Mouse (Mus musculus) urinary bladder, postnatal 14 days (tissue): ENCODE measurements around the gene Zfp882.
"Not testable (repeated sequence)": the region's sequence is repeated elsewhere in the genome, so short reads cannot be mapped to it uniquely, and the experiment has no call there.

Experiments
- DNase-seq: peaks from one replicate; pipeline ENCODE4 v3.0.0; 2021; ENCODE audit warnings: low spot score

The Zfp882 gene

DNA sequence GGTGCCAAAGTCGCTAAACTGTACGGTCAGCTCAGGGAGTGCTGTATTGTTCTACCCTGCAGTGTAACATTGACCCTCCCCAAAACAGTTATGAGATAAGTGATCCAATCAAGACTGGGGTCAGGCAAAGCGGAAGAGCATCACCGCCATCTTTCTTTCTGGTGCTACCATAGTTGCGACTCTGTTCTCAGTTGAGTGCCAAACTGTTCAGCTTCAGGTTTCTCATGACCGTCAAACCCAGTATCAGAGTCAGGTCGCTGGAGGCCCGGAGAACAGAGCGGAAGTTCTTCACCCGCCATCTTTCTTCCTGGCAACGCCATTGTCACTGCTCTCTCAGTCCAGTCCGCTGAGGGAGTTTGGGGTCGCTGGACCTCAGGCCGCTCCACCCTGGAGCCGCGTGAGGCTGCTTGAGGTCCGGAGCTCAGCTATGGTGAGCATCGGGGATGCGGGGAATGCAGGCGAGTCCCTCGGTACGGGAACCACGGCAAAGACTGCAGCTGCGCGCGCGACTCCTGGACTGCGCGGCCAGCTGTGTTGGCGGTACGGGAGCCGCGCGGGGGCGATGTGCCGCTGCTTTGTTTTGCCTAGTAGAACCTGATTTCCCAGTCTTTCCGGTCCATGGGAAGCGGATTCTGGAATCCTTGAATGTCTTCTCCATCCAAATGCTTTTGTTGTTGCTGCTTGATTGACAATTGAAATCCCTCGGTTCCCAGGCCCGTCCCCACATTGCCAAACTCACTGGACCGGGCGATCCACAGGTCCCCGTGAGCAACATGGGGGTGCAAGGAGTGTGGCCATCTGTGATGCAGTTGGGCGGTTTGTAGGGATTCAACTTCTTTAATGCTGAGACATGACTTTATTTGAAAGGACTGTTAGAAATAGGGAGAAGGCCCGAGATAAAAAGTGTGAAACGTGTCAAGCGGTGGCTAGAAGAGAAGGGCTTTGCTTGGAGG lies at the start of gene Zfp882, which contains the start of gene Zfp617:
Gene Zfp882, plus strand, starts transcription at position 300 of the 953 bp plus-strand sequence.
Gene Zfp617, plus strand, starts transcription at position 327 of the 953 bp plus-strand sequence.
- peak; percentile 88 for DNase-seq

DNA sequence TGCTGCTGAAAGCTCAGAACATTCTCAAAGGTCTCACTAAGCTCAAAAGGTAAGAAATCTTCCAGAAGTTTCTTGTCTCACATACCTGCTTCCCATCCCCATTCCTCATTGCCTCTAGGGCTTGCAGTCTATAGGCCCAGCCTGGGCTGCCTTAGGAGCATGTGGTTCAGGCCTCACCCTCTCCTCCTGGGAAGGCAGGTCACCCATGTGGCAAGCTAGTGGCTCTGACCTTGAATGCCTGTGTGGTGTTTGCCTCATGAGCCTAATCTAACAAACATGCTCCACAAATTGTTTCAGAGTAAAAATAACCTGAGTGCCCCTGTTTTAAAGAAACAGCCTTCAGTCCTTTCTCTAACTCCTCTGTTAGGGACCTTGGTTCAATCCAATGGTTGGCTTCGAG lies 46.9 kb upstream of the Zfp882 start:
- DNase-seq: not testable (repeated sequence)

DNA sequence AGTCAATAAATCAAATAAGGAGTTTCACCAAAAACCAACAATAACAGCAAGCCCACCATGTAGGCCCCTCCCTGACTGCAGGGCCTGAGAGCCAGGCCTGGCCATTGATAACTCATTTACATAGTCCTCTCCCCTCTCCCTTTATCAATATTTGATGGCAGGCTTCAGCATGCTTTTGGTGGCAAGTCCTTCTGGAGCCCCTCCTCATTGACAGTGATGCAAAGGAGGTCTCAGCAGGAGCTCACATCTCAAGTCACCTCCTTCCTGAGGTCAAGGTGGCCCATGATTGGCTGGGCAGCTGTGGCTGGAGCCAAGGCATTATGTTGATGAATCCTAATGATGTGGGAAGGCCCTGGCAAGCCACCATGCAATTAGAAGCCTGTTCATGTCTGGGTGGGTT lies 46.4 kb upstream of the Zfp882 start:
- not testable (repeated sequence) for DNase-seq

DNA sequence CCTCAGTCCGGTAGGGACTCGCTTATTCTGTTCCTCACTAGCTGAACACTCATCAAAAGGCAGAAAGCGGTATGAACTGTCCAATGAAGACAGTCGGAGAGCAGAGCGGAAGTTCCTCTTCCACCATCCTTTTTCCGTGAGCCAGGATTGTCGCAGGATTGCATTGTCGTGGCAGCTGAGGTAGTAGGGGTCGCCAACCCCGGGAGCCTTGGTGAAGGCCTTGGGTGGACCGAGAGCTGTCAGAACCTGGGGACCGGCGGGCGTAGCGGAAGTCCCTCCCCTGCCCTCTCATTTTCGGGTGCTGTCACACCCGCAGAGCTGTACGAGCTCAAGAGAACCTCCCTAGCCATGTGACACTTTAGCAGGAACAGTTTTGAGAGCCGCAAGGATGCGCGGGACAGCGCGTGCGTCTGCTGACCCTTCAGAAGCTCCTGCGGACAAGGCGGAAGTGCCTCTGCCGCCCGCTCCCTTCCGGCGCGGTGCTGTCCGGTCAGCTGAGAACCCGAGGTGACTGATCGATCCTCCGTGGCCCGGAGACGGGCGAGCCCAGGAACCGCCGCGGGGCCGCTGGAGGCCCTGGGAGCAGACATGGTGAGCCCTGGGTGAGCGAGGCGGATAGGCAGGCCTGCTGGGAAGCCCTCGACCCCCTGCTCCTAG lies 26.7 kb upstream of the Zfp882 start, which contains the start of gene Zfp709:
Gene Zfp709, plus strand, starts transcription at position 402 of the 657 bp plus-strand sequence.
- peak; percentile 64 for DNase-seq

DNA sequence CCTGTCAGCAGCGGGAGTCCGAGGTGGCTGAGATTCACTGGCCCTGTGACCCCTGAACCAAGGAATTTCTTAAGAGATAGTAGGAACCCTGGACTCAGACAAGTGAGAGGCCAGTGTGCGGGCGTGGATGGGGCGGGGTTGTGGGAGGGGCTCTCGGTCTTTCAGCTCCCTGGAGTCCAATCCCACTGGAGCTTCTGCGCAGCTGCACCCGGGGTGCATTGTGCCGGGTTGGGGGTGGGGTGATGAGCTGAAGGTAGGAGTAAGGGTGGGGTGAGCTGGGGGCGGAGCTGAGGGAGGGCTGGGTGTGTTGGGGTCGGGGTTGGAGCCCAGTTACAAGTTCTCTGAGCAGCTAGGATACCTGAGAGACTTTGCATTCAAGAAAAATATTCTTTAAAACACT lies 7.7 kb upstream of the Zfp882 start:
- DNase-seq: not testable (repeated sequence)

DNA sequence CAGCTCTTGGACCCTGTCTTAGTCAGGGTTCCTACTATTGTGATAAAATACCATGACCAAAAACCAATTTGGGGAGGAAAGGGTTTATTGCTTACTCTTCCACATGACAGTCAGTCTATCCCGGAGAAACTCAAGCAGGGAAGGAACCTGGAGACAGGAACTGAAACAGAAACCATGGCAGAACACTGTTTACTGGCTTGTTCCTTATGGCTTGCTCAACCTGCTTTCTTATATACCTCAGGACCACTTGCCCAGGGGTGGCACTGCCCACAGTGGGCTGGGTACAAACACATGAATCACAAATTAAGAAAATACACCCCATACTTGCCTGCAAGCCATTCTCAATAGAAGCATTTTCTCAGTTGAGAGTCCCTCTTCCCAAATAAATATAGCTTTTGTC lies 5.3 kb upstream of the Zfp882 start:
- not testable (repeated sequence) for DNase-seq

DNA sequence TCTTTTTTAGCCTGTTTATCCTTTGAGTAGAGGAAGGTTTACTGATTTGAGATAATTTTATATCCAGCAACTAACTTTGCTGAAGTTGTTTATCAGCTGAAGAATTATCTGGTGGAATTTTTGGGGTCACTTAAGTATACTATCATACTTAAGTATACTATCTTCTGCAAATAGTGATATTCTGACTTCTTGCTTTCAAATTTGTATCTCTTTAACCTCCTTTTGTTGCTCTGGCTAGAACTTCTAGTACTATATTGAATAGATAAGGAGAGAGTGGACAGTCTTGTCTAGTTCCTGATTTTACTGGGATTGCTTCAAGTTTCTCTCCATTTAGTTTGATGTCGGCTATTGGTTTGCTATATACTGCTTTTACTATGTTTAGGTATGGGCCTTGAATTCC lies 1.6 kb upstream of the Zfp882 start:
- DNase-seq: no peak

DNA sequence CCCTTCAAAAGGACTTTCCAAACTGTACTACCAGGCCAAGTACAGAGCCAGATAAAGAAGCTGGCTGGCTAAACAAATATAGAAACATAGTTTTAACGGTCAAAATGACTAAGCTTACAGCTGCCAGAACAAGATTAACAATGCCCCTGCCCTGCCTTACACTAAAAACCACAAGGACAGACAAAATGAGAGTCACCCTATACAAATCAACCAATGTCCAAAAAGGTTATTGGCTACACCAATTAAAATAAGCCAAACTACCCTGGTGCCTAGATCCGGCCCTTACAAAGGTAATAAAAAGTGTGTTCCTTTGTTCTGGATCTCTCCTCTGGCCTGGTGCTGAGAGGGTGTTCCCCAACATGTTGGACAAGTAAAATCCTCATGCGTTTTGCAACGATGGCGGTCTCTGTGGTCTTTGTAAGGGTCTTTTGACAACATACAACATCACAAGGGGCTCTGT lies 580 bp upstream of the Zfp882 start:
- no peak for DNase-seq

DNA sequence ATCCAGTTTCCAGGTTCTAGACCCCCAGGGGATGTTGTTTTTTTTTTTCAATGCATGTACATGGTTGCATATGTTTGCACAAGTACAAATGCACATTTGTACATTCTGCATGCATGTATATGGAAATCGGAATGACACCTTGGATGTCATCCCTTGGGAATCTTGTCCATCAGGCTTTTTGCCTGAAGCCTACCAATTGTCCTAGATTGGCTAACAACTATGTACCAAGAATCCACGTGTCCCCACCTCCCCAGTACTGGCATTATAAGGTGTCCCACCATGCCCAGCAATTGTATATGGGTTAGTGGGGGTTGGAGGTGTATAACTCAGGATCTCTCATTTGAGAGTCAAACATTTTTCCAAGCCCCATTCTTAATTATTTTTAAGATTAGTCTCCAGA lies 3.9 kb downstream of the Zfp882 start:
- DNase-seq: no peak

DNA sequence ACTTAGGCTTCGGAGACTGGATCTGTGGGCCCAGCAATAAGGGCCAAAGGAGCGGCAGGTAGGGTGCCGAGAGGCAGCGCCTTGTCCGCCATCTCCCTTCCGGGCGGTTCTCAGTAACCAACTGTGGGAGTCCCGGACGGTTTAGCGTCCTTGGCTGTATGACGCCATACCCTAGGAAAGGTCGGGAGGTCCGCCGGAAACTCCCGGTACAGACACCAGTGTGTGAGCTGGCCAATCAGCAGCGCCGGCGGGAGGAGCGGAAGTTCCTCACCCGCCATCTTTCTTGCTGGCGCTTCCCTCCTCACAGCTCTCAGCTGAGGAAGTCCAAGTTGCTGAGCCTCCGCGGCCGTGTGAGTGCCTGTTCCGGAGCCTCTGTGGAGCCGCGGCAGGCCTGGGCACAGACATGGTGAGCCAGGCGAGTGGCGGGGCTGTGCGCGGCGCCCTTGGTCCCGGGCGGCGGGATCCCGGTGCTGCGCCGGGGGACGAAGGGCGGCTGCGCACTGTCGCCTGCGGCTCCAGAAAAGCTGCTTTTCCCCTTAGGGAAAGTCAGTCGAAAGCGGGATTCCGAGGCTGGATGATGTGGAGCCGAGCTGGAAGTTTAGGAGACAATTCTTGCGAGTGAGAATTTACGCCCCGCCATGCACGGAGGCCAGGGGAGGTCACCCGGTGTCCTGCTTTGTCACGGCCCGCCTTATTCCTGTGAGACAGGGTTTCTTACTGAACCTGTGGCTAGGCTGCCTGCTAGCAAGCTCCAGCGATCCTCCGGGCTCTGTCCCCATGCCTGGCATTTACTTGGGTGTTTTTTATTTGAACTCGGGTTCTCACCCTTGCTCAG lies 14.4 kb downstream of the Zfp882 start:
- peak; percentile 95 for DNase-seq

DNA sequence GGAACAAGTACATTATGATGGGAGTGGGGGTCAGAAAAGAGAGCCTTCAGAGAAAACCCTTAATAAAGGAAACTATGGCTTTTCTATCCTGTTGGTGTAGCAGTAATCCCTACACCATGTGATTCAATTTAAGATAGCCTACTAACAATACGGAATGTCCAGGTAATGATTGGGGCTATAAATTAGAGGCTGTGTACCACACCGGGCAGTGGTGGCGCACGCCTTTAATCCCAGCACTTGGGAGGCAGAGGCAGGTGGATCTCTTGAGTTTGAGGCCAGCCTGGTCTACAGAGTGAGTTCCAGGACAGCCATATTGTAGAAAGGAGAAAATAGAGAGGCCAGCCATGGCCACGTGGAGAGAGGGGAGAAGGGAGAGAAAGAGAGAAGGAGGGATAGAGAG lies 17.4 kb downstream of the Zfp882 start:
- no peak for DNase-seq

DNA sequence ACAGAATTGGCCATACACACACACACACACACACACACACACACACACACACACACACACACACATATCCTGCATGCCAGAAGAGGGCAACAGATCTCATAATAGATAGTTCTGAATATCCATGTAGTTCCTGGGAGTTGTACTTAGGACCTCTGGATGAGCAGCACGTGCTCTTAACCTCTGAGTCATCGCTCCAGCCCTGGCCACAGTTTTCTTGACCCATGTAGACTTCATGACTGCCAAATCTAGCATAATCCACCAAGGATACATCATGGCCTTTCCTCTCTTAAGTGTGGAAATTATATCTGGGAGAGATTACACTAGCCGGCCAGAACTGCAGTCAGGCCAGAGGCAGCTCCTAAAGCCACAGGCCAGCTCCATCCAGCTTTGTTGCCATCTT lies 18.1 kb downstream of the Zfp882 start:
- DNase-seq: no peak

DNA sequence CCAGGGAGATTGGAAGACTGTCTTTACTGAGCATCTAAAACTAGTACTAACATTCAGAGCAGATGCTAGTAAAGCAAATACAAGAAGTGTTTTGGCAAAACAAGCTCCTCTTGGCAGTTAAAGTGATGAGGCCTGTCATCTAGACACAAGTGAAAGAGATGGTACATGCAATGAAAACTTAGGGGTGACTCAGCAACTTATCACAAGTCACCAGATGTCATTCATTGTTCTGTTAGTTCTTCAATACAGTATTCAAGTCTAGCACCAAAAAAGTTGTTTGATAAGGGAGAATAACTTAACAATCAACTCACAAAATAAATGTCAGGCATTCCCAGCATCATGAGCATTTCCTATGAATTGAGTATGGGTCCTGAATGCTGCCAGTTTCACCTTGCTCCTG lies 19.4 kb downstream of the Zfp882 start:
- DNase-seq: no peak

DNA sequence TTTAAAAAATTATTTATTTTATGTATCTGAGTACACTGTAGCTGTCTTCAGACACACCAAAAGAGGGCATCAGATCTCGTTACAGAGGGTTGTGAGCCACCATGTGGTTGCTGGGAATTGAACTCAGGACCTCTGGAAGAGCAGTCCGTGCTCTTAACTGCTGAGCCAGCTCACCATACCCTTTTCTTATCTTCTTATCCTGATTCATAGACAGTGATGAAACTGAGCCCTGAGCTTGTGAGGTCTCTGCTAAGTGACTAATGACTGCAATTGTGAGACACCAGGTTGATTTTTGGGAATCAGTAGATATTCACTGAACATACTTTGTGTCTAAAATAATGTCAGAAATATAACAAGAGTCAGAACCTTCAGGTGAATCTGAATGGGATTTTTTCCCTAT lies 29.6 kb downstream of the Zfp882 start:
- not testable (repeated sequence) for DNase-seq

DNA sequence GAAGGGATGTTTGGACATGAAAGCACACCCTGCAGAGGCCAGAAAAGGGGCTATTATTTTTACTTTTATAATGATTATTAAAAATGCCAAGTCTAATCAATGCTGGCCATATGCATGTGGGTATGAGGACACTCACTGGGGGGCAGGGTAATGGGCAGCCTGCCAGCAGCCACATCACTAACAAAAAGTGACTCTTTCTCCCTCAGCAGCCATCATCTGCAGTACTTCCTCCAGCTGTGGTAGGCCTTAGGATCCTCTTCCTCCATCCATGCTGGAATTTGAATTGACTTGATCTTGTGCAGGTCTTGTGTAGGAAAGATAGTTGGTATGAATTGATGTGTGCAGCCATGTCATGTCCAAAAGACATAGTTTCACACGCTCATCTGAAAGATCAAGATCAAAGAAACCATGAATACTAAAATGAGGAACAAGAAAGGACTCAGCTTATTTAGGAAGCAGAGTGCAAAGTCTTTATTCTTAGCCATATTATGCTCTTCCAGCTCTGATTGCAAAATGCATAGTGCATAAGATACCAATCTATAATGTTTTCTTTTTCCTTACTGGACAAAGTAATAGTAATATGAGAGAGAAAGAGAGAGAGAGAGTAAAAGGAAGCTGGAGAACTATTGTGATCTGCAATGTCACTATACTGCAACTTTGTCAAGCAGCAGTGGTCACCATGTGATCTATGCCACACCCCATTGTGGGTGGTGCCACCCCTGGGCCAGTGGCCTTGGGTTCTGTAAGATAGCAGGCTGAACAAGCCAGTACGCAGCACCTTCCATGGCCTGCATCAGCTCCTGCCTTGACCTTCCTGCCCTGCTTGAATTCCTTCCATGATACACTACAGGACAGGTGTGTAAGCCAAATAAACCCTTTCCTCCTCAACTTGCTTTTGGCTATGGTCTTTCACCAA lies 32.1 kb downstream of the Zfp882 start:
- no peak for DNase-seq

DNA sequence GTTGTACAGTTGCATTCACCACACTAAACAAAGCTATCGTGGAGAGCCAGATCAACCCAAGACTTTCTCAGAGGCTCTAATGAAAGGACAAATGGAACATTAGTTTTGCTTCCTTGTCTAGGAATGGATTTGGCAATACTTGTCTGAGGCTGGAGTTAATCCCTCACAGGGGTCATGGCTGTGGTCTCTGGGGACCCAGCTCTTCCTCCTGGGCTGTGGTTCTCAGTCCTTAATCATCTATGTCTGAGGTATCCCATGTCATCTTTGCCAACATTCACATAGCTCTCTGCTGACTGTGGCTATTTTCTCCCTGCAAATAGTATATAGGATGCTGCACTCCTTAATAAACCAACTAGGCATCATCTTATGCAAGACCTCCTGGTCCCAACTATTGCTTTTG lies 33.4 kb downstream of the Zfp882 start:
- DNase-seq: no peak

DNA sequence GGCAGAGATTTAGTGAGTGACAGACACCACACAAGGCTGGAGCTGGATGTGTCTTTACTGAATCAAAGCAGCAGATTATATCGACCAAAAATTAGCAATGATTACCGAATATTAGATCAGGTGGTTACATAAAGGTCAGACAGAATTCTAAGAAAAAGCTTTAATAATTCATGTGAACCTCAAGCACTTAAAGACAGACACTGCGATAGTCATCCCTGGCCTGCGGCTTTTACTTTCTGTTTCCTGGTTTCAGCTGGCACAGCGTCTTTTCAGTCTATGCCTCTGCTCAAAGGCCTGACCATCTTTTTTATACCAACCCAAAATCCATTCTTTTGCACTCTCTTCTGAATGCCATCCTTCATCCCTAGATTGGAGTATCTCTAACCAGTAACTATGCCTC lies 40.2 kb downstream of the Zfp882 start:
- DNase-seq: no peak

DNA sequence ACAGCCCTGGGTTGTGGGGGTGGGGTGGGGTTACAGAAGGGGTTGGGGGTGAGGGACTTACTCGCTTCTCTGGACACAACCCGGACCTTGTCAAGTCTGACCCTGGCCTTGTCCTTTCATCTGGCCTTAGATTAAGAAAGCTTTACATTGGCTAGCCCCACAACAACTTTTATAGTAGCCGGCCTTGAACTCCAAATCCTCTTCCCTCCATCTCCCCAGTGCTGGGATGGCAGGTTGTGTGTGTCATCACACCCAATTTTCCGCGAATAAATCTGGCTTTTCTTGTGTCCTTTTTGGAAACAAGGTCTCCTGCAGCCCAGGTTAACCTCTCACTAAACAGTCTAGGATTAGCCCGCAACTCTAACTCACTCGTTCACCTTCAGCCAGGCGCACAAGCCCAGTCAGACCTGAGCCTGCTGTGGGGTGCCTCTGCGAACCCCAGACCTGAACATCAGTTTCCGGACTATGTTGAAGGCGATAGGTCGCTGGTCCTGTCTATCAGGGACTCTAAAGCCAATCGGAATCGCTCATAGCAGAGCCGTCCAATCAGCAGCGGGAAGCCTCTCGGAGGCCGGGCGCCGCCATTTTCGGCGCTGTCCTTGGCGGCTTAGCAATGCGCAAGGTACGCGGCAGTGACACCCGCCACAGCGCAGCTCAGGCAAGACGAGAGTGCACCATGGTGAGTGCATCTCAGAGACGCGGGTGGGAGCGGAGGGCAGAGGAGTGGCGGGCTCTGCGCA lies 42.2 kb downstream of the Zfp882 start, which contains the start of gene Zfp961:
Gene Zfp961, plus strand, starts transcription at position 557 of the 740 bp plus-strand sequence.
- peak; percentile 99 for DNase-seq

DNA sequence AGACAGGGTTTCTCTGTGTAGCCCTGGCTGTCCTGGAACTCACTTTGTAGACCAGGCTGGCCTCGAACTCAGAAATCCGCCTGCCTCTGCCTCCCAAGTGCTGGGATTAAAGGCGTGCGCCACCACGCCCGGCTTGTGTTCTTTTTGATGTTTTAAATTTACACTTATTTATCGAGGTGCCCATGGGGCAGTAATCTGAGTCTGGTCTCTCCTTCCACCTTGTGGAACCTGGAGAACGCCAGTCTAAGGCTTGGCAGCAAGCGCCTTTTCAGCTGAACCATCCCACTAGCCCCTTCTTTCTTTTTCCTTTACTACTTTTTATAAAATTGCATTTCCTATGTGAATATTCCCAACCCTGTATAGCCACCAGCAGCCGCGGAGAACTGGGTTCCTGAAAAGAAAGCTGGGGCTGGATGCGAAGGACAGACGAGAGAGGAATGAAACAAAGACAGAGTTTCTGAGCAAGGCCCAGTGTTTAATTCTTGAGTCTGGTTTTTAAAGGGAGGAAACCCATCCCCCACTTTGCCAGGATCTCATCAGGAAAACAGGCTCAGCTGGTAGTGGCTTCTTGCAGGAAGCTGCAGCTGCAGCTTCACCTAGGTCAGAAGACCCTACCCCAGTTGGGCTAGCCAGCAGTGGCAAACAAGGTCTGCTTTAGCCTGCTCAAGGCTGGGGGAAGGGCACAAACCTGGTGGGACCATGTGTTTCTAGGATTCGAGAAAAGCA lies 43.2 kb downstream of the Zfp882 start:
- no peak for DNase-seq
